Mouse (Mus musculus) heart, adult 2 months (tissue): Measurements from ENCODE around the gene Mllt3. TPM values are rescaled to one million over a fixed set of nuclear protein-coding genes. Genes with fewer than 3 reads are reported as not detected.

Experiments used
- DNase-seq, 2 experiments: peaks; one replicate each; pipeline ENCODE4 v3.0.0; 2021
- H3K27ac ChIP-seq: fragments of 200-600 bp; 2 replicates; pipeline ENCODE4 v1.8.1; 2022
- H3K27me3 ChIP-seq: fragments of 200-500 bp; 2 replicates; pipeline ENCODE4 v1.6.1; 2012; ENCODE audit warnings: mild to moderate bottlenecking, low read length, inconsistent platforms, mixed read lengths; ENCODE audit not compliant: control insufficient read depth, insufficient read depth
- H3K36me3 ChIP-seq: fragments of 200-500 bp; 2 replicates; pipeline ENCODE4 v1.6.1; 2012; ENCODE audit warnings: low read length, inconsistent platforms; ENCODE audit not compliant: control insufficient read depth, insufficient read depth
- H3K4me1 ChIP-seq: fragments of 200-500 bp; 2 replicates; pipeline ENCODE4 v1.6.1; 2011; ENCODE audit warnings: low read length; ENCODE audit not compliant: control insufficient read depth, insufficient read depth
- H3K4me3 ChIP-seq: fragments of 200-600 bp; 2 replicates; pipeline ENCODE4 v1.8.1; 2022
- H3K79me2 ChIP-seq: fragments of 200-500 bp; replicated peaks from 2 replicates; pipeline ENCODE4 v1.6.1; 2012; ENCODE audit warnings: mild to moderate bottlenecking, inconsistent platforms, low read length, moderate library complexity, mixed read lengths; ENCODE audit not compliant: control insufficient read depth, insufficient read depth
- H3K9ac ChIP-seq: fragments of 200-500 bp; 2 replicates; pipeline ENCODE4 v1.6.1; 2012; ENCODE audit warnings: low read depth, mild to moderate bottlenecking, control low read depth, inconsistent platforms, low read length, mixed read lengths
- CTCF ChIP-seq: fragments of 200-600 bp; IDR thresholded peaks from 2 replicates; pipeline ENCODE4 v1.8.1; 2022; ENCODE audit warnings: antibody characterized with exemption, mild to moderate bottlenecking, moderate library complexity
- EP300 ChIP-seq: fragments of 200-500 bp; IDR thresholded peaks from 2 replicates; pipeline ENCODE4 v1.6.1; 2011; ENCODE audit warnings: low read depth, low read length, control low read depth; ENCODE audit not compliant: insufficient read depth
- POLR2A ChIP-seq: fragments of 200-500 bp; IDR thresholded peaks from 2 replicates; pipeline ENCODE4 v1.6.1; 2011; ENCODE audit warnings: mild to moderate bottlenecking, low read depth, low read length, control low read depth; ENCODE audit not compliant: insufficient read depth
- WGBS: fragments of 180-500 bp; shearing (Covaris S2); methylation state at CpG from one replicate; pipeline ENCODE4 v1.1.7; 2018; 5-methylcytosine and 5-hydroxymethylcytosine counted together
- intact Hi-C: fragments of 180-260 bp; cut with DNase I; formaldehyde crosslinking; loops from one replicate; pipeline ENCODE4 v1.15.1; 2025
- polyA plus RNA-seq: library from polyadenylated mRNA; depleted of rRNA; stranded (reverse); fragments of >200 nt; gene quantifications from 2 replicates; pipeline ENCODE4 v1.2.3, GENCODE M21; 2012
- total RNA-seq, 2 experiments: library from RNA; stranded (reverse); gene quantifications; 2 replicates each; pipeline ENCODE4 v1.2.3; 2021

Mllt3 gene
- total and polyA plus RNA-seq, 3 experiments: 3.8 to 15.2 (median 11.0) TPM

DNA sequence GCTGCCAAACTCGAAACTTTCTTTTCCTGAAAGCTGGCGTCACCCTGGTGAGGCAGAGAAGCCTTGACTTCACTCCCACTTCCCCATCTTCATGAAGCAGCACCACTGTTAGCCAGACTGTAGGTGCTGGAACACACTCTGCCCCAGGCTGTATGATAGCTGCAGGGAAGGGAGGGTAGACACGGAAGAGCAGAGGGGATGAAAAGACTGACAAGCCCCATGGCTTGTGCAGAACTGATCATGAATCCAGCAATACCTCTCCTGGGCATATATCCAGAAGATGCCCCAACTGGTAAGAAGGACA is 69.4 kb downstream of the Mllt3 start:
- 85% methylated on average over 3 of the region's 3 CpGs for WGBS
- H3K27ac ChIP-seq: no peak overlapping the region

DNA sequence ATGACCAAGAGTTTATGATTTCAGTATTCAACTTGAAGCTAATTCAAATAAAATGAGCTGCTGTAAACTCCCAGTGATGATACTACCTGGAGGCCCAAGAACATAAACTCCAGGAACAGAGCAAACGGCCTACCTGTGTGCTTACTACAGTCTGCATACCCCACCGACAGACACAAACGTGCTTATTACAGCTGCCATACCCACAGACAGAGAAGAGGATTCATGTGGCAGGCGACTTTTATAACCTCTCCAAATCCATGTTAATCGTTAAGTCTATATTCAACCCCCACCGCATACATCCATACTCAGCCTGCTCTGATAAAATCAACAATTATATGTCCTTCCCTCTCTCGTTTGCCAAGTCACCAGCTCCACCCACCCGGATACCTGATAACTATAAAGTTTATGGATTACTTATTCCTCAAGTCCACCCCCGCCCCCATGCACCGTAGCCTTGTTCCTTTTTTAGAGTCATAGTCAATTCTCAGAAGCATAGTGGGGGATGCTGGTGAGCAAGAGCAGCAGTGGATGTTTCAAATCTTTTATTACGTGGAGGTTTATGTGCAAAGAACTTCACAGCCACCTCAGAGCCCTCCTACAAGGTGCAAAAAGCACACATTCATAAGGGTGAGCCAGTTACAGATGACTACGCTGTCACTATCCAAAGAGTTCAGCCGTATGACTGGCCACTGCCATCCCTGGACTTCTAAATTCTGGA is 70.0 kb downstream of the Mllt3 start:
- intact Hi-C loops: no loop called here
- Histone ChIP-seq H3K4me3 (no peak overlapping the region), H3K79me2 (peaks cover 2% of the 10 kb centered on the region; the same call in 1 of the 2 replicates), H3K27ac (no peak overlapping the region), H3K9ac (no peak overlapping the region), H3K36me3 (no peaks in the 10 kb centered on the region), H3K27me3 (no peaks in the 10 kb centered on the region), H3K4me1 (no peaks in the 10 kb centered on the region)
- no peak for TF ChIP-seq POLR2A
- no peak for TF ChIP-seq CTCF
- TF ChIP-seq EP300: no peak
- WGBS: 89% methylated on average over 13 of the region's 13 CpGs
- no peak for DNase-seq

More for the DNA sequence above, 69.4 kb downstream of the Mllt3 start:
- no peak for TF ChIP-seq EP300
- no peak for TF ChIP-seq POLR2A
- TF ChIP-seq CTCF: no peak
- H3K9ac ChIP-seq: no peak overlapping the region
- no peak overlapping the region for H3K4me3 ChIP-seq
- no peaks in the 10 kb centered on the region for H3K36me3 ChIP-seq
- intact Hi-C loops: no loop called here
- no peak for DNase-seq
- H3K79me2 ChIP-seq: no peaks in the 10 kb centered on the region
- H3K27me3 ChIP-seq: no peaks in the 10 kb centered on the region
- no peaks in the 10 kb centered on the region for H3K4me1 ChIP-seq

DNA sequence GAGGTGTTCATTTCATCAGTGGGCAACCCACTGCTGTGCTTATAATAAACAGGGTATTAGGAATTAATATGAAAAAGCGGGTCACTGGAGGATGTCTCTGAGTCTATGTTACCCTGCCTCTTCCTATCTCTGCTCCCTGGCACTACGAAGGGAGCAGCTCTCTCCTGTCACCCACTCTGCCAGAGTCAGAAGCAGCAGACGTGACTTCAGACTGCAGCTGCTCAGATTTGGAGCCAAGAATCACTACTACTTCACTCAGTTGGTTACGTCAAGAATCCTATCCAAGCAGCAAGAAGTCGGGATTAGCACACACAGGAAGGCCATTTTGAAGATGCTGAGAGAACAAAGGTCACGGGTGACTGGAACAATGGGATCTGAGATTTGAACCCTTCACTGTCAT is 71.3 kb downstream of the Mllt3 start:
- Histone ChIP-seq H3K27ac (no peak overlapping the region), H3K9ac (no peak overlapping the region), H3K4me3 (no peak overlapping the region), H3K4me1 (no peaks in the 10 kb centered on the region), H3K36me3 (no peaks in the 10 kb centered on the region), H3K79me2 (peaks cover 2% of the 10 kb centered on the region; the same call in 1 of the 2 replicates), H3K27me3 (no peaks in the 10 kb centered on the region)
- intact Hi-C loops: no loop called here
- DNase-seq: no peak
- 69% methylated on average over 6 of the region's 6 CpGs for WGBS
- TF ChIP-seq CTCF (no peak), EP300 (no peak), POLR2A (no peak)

DNA sequence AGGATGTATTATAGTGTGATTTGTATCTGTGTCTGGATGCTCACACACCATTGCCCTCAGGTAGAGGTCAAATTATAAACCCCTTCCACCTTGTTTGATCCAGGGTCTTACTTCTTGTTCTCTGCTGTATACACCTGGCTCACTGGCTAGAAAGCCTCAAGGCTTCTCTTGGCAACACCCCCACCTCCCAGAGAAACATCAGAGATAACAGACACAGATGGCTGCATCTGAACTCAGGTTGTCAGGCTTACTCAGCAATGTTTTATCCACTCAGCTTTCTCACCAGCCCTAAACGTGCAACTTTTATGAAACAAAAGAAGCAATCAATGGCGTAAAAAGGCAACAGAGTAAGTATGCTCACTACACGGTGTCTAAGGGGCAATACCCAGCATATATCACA is 75.3 kb downstream of the Mllt3 start:
- no peak for TF ChIP-seq EP300
- no peak overlapping the region for H3K9ac ChIP-seq
- no peaks in the 10 kb centered on the region; the same call in 1 of the 2 replicates for H3K4me1 ChIP-seq
- H3K79me2 ChIP-seq: peaks cover 2% of the 10 kb centered on the region; the same call in 1 of the 2 replicates
- no peaks in the 10 kb centered on the region for H3K27me3 ChIP-seq
- 80% methylated on average over 3 of the region's 3 CpGs for WGBS
- no peak for DNase-seq
- intact Hi-C loops: no loop called here
- H3K36me3 ChIP-seq: no peaks in the 10 kb centered on the region
- H3K27ac ChIP-seq: no peak overlapping the region
- H3K4me3 ChIP-seq: no peak overlapping the region

DNA sequence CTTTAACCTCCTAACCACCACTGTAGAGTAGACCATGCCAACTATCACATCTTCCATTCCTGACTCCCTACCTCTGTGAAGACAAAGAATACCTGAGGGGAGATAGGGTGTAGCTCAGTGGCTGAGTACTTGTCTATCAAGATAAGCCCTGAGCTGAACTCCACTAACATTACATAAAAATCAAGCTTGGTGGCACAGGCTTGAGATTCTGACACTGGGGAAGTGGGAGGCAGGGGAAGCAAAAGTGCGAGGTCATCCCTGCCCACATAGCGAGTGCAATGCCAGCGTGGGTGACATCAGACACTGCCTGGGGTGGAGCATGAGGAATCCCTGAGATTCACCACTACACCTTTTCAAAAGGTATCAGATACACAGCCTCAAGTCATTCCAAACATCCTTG is 76.0 kb downstream of the Mllt3 start:
- Histone ChIP-seq H3K4me3 (no peak overlapping the region), H3K9ac (no peak overlapping the region), H3K36me3 (no peaks in the 10 kb centered on the region), H3K27me3 (no peaks in the 10 kb centered on the region), H3K4me1 (no peaks in the 10 kb centered on the region; the same call in 1 of the 2 replicates), H3K27ac (no peak overlapping the region), H3K79me2 (peaks cover 2% of the 10 kb centered on the region; the same call in 1 of the 2 replicates)
- WGBS: 84% methylated on average over 3 of the region's 3 CpGs
- DNase-seq: no peak
- TF ChIP-seq POLR2A: no peak
- TF ChIP-seq CTCF: no peak
- intact Hi-C loops: no loop called here

DNA sequence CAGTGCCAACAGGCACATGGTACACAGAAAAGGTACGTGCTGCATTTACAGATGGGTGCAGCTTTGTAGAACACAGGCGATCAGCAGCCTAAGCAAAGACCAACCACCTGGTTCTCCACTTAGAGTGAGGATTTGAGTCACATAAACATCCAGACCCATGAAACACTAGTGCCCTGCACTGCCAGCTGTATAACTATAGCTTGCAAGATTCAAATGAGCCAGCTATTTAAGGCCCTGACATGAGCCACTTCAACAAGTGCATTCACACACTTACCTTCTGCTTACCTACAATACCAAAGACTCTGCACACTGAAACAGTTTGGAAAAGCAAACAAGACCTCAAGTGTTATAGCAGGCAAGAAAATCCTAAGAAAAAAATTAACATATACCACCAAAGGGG is 78.0 kb downstream of the Mllt3 start:
- Histone ChIP-seq H3K9ac (no peak overlapping the region), H3K4me3 (no peak overlapping the region), H3K4me1 (no peaks in the 10 kb centered on the region; the same call in 1 of the 2 replicates), H3K27me3 (no peaks in the 10 kb centered on the region), H3K36me3 (no peaks in the 10 kb centered on the region), H3K79me2 (peaks cover 2% of the 10 kb centered on the region; the same call in 1 of the 2 replicates), H3K27ac (no peak overlapping the region)
- WGBS: 91% methylated on average over 2 of the region's 2 CpGs
- TF ChIP-seq POLR2A (no peak), EP300 (no peak), CTCF (no peak)
- intact Hi-C loops: no loop called here
- no peak for DNase-seq
